Mouse (Mus musculus) kidney, embryonic 16.5 days (tissue): Measurements from ENCODE around the gene Rnf216. TPM values are rescaled to one million over a fixed set of nuclear protein-coding genes. Genes with fewer than 3 reads are reported as not detected.
A peak's percentile ranks its signal among the peaks of the same experiment; 100 is the strongest.

Source experiments
- ATAC-seq: fragments of 200-750 bp; cut with Nextera tagmentation; 2 replicates; pipeline ENCODE4 v1.8.0; 2017; ENCODE audit warnings: moderate TSS enrichment; ENCODE audit not compliant: low FRiP score, low TSS enrichment
- H3K27ac ChIP-seq: fragments of 300-500 bp; sonication (generic); 2 replicates; pipeline ENCODE4 v1.5.1; 2014; ENCODE audit warnings: low read length
- H3K27me3 ChIP-seq: fragments of 300-500 bp; sonication (generic); 2 replicates; pipeline ENCODE4 v1.6.1; 2014; ENCODE audit warnings: low read length, control low read depth, mixed read lengths; ENCODE audit not compliant: insufficient read depth
- H3K36me3 ChIP-seq: fragments of 300-500 bp; sonication (generic); 2 replicates; pipeline ENCODE4 v1.6.1; 2014; ENCODE audit warnings: low read length, control low read depth, mixed read lengths; ENCODE audit not compliant: insufficient read depth
- H3K4me1 ChIP-seq: fragments of 300-500 bp; sonication (generic); 2 replicates; pipeline ENCODE4 v1.6.1; 2014; ENCODE audit warnings: low read length, control low read depth, mixed read lengths; ENCODE audit not compliant: insufficient read depth
- H3K4me2 ChIP-seq: fragments of 300-500 bp; sonication (generic); replicated peaks from 2 replicates; pipeline ENCODE4 v1.6.1; 2014; ENCODE audit warnings: low read depth, low read length
- H3K4me3 ChIP-seq: fragments of 300-500 bp; sonication (generic); 2 replicates; pipeline ENCODE4 v1.5.1; 2014; ENCODE audit warnings: mild to moderate bottlenecking, low read length
- H3K9ac ChIP-seq: fragments of 300-500 bp; sonication (generic); replicated peaks from 2 replicates; pipeline ENCODE4 v1.6.1; 2014; ENCODE audit warnings: low read length
- H3K9me3 ChIP-seq: fragments of 300-500 bp; sonication (generic); 2 replicates; pipeline ENCODE4 v1.6.1; 2016; ENCODE audit warnings: low read length, control low read depth
- WGBS: fragments of 180-500 bp; shearing (Covaris S2); extraction: QIAGEN DNeasy Blood & Tissue Kit; methylation state at CpG from one replicate; pipeline ENCODE4 v1.1.7; 2014; 5-methylcytosine and 5-hydroxymethylcytosine counted together
- polyA plus RNA-seq: library from polyadenylated mRNA; unstranded; fragments of >200 nt; fragmentation: Nextera tagmentation; extraction: Ambion mirVana; gene quantifications from 2 replicates; pipeline ENCODE4 v1.2.1, GENCODE M21; 2015

Rnf216 gene
- polyA plus RNA-seq, 1 experiment from 2014 or later: 39.4 TPM

GRCm38 (mm10) chr5:142982046-142982801 is 130.6 kb downstream of the Rnf216 start:
- Histone ChIP-seq H3K9ac (no peak overlapping the region), H3K27me3 (no peaks in the 10 kb centered on the region), H3K27ac (peak overlapping the region; percentile 15), H3K4me1 (no peaks in the 10 kb centered on the region), H3K4me3 (no peak overlapping the region), H3K4me2 (no peak overlapping the region), H3K36me3 (no peaks in the 10 kb centered on the region), H3K9me3 (no peaks in the 10 kb centered on the region)
- WGBS: 67% methylated on average over 16 of the region's 16 CpGs
- 0 out of 2 replicates have a peak, but pooled peaks have one; percentile 23 for ATAC-seq

- Histone ChIP-seq H3K4me2 (no peak overlapping the region), H3K27ac (peak overlapping the region; percentile 64; the same call in 1 of the 2 replicates)
Observed at GRCm38 (mm10) chr5:142976516-142976915, 136.3 kb downstream of the Rnf216 start.

GRCm38 (mm10) chr5:142974598-142975121 is 138.1 kb downstream of the Rnf216 start:
- no peaks in the 10 kb centered on the region for H3K9me3 ChIP-seq
- peak; percentile 26 for ATAC-seq
- WGBS: 18% methylated on average over 18 of the region's 18 CpGs
- H3K4me1 ChIP-seq: peaks cover 17% of the 10 kb centered on the region
- H3K36me3 ChIP-seq: peaks cover 39% of the 10 kb centered on the region
- H3K27ac ChIP-seq: no peak overlapping the region
- H3K9ac ChIP-seq: 0 out of 2 replicates have a peak overlapping the region, but pooled peaks have one; percentile 22
- no peak overlapping the region for H3K4me3 ChIP-seq
- peak overlapping the region; percentile 9; the same call in 1 of the 2 replicates for H3K4me2 ChIP-seq
- H3K27me3 ChIP-seq: no peaks in the 10 kb centered on the region

More at GRCm38 (mm10) chr5:142976516-142976915, 136.3 kb downstream of the Rnf216 start:
- peaks cover 17% of the 10 kb centered on the region for H3K4me1 ChIP-seq
- no peaks in the 10 kb centered on the region for H3K27me3 ChIP-seq
- no peaks in the 10 kb centered on the region for H3K9me3 ChIP-seq
- WGBS: 50% methylated on average over 5 of the region's 5 CpGs
- 0 out of 2 replicates have a peak, but pooled peaks have one; percentile 22 for ATAC-seq
- H3K9ac ChIP-seq: no peak overlapping the region
- H3K36me3 ChIP-seq: peaks cover 21% of the 10 kb centered on the region
- H3K4me3 ChIP-seq: no peak overlapping the region

GRCm38 (mm10) chr5:142973971-142974370 is 138.8 kb downstream of the Rnf216 start:
- ATAC-seq: 0 out of 2 replicates have a peak, but pooled peaks have one; percentile 13
- peaks cover 17% of the 10 kb centered on the region for H3K4me1 ChIP-seq
- H3K27ac ChIP-seq: no peak overlapping the region
- no peaks in the 10 kb centered on the region; the same call in 1 of the 2 replicates for H3K9me3 ChIP-seq
- 38% methylated on average over 3 of the region's 3 CpGs for WGBS
- no peak overlapping the region for H3K4me2 ChIP-seq
- H3K36me3 ChIP-seq: peaks cover 46% of the 10 kb centered on the region
- H3K4me3 ChIP-seq: no peak overlapping the region
- no peaks in the 10 kb centered on the region for H3K27me3 ChIP-seq
- H3K9ac ChIP-seq: no peak overlapping the region

- H3K4me1 ChIP-seq: peaks cover 21% of the 10 kb centered on the region
- no peaks in the 10 kb centered on the region; the same call in 1 of the 2 replicates for H3K9me3 ChIP-seq
- H3K4me3 ChIP-seq: no peak overlapping the region
- H3K9ac ChIP-seq: no peak overlapping the region
- H3K27me3 ChIP-seq: no peaks in the 10 kb centered on the region
- no peak overlapping the region for H3K4me2 ChIP-seq
- 89% methylated on average over 14 of the region's 14 CpGs for WGBS
- H3K27ac ChIP-seq: no peak overlapping the region
- peaks cover 67% of the 10 kb centered on the region for H3K36me3 ChIP-seq
- ATAC-seq: no peak
Observed at GRCm38 (mm10) chr5:142968411-142968810, 144.4 kb downstream of the Rnf216 start.

GRCm38 (mm10) chr5:142964650-142965049 is 148.1 kb downstream of the Rnf216 start:
- no peaks in the 10 kb centered on the region; the same call in 1 of the 2 replicates for H3K9me3 ChIP-seq
- no peak overlapping the region; the same call in 1 of the 2 replicates for H3K9ac ChIP-seq
- peak overlapping the region; percentile 86 for H3K4me3 ChIP-seq
- no peak for ATAC-seq
- H3K27ac ChIP-seq: no peak overlapping the region
- H3K27me3 ChIP-seq: no peaks in the 10 kb centered on the region
- H3K4me1 ChIP-seq: peaks cover 32% of the 10 kb centered on the region
- H3K36me3 ChIP-seq: peaks cover 29% of the 10 kb centered on the region
- 86% methylated on average over 6 of the region's 6 CpGs for WGBS
- H3K4me2 ChIP-seq: peak overlapping the region; percentile 83

GRCm38 (mm10) chr5:142963705-142964494 is 148.9 kb downstream of the Rnf216 start:
- H3K4me2 ChIP-seq: peak overlapping the region; percentile 83
- WGBS: 39% methylated on average over 17 of the region's 17 CpGs
- no peak for ATAC-seq
- H3K4me1 ChIP-seq: peaks cover 33% of the 10 kb centered on the region
- H3K27ac ChIP-seq: peak overlapping the region; percentile 11; the same call in 1 of the 2 replicates
- H3K36me3 ChIP-seq: peaks cover 22% of the 10 kb centered on the region
- peak overlapping the region; percentile 86 for H3K4me3 ChIP-seq
- H3K9me3 ChIP-seq: no peaks in the 10 kb centered on the region
- H3K9ac ChIP-seq: peak overlapping the region; percentile 96
- H3K27me3 ChIP-seq: no peaks in the 10 kb centered on the region

GRCm38 (mm10) chr5:142963003-142963704 is 149.6 kb downstream of the Rnf216 start:
- Histone ChIP-seq H3K9ac (peak overlapping the region; percentile 96), H3K4me1 (peaks cover 33% of the 10 kb centered on the region), H3K9me3 (no peaks in the 10 kb centered on the region), H3K4me2 (peak overlapping the region; percentile 83), H3K27ac (peak overlapping the region; percentile 97), H3K36me3 (peaks cover 20% of the 10 kb centered on the region), H3K4me3 (peak overlapping the region; percentile 86), H3K27me3 (no peaks in the 10 kb centered on the region)
- 4% methylated on average over 13 of the region's 13 CpGs for WGBS
- ATAC-seq: peak; percentile 11; the same call in 1 of the 2 replicates

GRCm38 (mm10) chr5:142962444-142962961 is 150.3 kb downstream of the Rnf216 start:
- Histone ChIP-seq H3K4me3 (peak overlapping the region; percentile 86), H3K27me3 (no peaks in the 10 kb centered on the region), H3K9ac (peak overlapping the region; percentile 96), H3K4me2 (peak overlapping the region; percentile 83), H3K36me3 (peaks cover 14% of the 10 kb centered on the region), H3K9me3 (no peaks in the 10 kb centered on the region), H3K4me1 (peaks cover 33% of the 10 kb centered on the region), H3K27ac (peak overlapping the region; percentile 97)
- 4% methylated on average over 11 of the region's 11 CpGs for WGBS
- ATAC-seq: peak; percentile 13
